Mouse (Mus musculus): Measurements from ENCODE around the gene Slc35f6.

Slc35f6 gene

GRCm38 (mm10) chr5:30621211-30621790, 26.4 kb upstream of the Slc35f6 start:
- no peak for DNase-seq (ENCODE audit: low read depth)

- no peak for DNase-seq (ENCODE audit: low read depth)
Measured at GRCm38 (mm10) chr5:30621844-30622176, 25.9 kb upstream of the Slc35f6 start.

DNA sequence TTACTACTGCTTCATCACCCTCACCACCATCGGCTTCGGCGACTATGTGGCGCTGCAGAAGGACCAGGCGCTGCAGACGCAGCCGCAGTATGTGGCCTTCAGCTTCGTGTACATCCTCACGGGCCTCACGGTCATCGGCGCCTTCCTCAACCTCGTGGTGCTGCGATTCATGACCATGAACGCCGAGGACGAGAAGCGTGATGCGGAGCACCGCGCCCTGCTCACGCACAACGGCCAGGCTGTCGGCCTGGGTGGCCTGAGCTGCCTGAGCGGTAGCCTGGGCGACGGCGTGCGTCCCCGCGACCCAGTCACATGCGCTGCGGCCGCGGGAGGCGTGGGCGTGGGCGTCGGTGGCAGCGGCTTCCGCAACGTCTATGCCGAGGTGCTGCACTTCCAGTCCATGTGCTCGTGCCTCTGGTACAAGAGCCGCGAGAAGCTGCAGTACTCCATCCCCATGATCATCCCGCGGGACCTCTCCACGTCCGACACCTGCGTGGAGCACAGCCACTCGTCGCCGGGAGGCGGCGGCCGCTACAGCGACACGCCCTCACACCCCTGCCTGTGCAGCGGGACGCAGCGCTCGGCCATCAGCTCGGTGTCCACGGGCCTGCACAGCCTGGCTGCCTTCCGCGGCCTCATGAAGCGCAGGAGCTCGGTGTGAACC, 25.4 kb upstream of the Slc35f6 start:
- DNase-seq (ENCODE audit: low read depth): no peak

DNA sequence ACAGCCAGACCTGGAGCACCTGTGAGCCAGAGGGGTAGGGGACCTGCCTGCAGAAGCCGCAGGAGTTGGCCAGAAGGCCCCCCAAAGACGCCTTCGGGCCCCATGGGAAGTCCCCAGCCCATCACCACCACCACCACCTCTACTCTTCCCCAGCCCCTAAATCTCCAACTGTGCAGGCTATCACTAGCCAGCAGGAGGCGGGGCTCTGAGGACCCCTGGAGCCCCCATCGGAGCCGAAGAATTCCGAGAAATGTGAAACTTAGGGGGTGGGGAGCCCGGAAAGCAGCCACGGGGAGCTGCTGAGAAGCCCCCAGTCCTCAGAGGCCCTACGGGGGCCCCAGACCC, 24.9 kb upstream of the Slc35f6 start:
- DNase-seq (ENCODE audit: low read depth): no peak

GRCm38 (mm10) chr5:30623380-30623779, 24.4 kb upstream of the Slc35f6 start:
- no peak for DNase-seq (ENCODE audit: low read depth)

GRCm38 (mm10) chr5:30624311-30624710, 23.4 kb upstream of the Slc35f6 start:
- DNase-seq (ENCODE audit: low read depth): no peak

- no peak for DNase-seq (ENCODE audit: low read depth)
Measured at GRCm38 (mm10) chr5:30624908-30625307, 22.8 kb upstream of the Slc35f6 start.

GRCm38 (mm10) chr5:30625379-30625778, 22.4 kb upstream of the Slc35f6 start:
- DNase-seq (ENCODE audit: low read depth): no peak

GRCm38 (mm10) chr5:30626331-30627105, 21.2 kb upstream of the Slc35f6 start:
- DNase-seq (ENCODE audit: low read depth): no peak

DNA sequence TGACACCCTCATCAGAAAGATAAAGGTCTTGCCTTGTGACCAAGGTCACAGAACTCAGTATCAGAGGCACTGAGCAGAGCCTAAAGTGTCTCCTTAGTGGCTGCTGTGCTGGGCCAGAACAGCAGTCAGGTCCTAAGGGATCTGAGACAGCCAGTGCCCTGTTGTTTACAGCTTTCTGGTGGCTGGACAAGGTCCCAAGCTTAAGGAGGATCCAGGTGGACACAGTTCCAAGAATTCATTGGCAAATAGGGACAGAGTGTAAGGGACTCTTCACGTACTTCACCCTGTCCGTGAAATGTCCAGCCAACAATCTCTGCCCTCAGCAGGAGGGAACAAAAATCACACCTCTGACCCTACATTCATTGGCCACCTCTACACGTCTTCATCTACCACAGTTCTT, 19.2 kb upstream of the Slc35f6 start:
- no peak for DNase-seq (ENCODE audit: low read depth)

- DNase-seq (ENCODE audit: low read depth): no peak
Measured at GRCm38 (mm10) chr5:30630401-30630800, 17.3 kb upstream of the Slc35f6 start.

GRCm38 (mm10) chr5:30632134-30632533, 15.6 kb upstream of the Slc35f6 start:
- no peak for DNase-seq (ENCODE audit: low read depth)

- no peak for DNase-seq (ENCODE audit: low read depth)
Measured at GRCm38 (mm10) chr5:30636994-30637393, 10.7 kb upstream of the Slc35f6 start.

- peak; percentile 30 for DNase-seq (ENCODE audit: low read depth)
Measured at GRCm38 (mm10) chr5:30638041-30638440, 9.7 kb upstream of the Slc35f6 start.

DNA sequence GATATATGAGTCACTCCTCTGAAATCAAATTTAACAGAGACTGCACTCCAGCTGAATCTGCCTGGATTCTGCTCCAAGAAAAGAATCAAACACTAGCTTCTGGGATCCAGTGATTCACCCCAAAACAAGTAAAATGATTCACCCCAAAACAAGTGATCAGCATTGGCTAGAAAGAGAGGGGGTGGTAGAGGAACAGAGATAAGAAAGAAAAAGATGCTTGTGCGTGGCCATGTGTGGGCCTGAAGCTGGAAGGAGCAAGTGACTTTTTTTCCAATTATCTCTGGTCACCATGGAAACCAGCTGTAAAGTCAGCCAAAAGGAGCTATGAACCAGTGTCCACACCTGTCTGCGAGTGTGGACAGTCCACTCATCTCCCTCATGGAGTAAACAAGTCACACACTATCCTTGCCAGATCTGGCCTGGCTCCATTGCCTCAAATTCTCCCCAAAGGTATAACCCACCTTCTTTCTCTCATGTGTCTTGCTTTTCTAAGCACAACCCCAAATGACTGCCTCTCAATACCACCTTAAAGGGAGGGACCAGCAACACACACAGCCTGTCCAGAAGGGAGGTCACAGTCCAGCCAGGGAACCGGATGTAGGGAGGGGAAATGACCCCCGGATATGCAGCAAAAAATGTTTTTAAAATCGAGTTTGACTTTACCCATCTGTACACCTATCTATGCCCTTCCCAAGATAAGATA, 4.1 kb upstream of the Slc35f6 start:
- DNase-seq (ENCODE audit: low read depth): no peak

DNA sequence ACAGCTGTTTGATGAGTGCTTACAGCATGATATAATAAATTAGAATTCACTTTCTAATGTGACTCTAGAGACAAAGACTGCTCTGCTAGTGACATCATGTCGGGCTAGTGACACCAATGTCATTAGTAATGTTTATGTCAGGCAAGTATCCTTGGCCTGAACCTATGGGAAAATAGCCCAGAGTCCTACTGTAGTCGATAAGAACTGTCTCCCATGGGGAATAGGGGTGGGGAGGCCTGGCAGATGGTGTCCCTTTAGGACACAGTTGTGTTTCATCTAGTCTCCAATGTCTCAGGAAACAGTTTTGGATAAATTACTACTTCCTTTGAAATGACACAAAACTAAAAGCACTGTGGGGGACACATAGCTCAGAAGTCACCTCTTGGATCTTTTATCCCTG, 1.7 kb upstream of the Slc35f6 start:
- no peak for DNase-seq (ENCODE audit: low read depth)

- DNase-seq (ENCODE audit: low read depth): peak; percentile 27
Measured at GRCm38 (mm10) chr5:30647396-30647795, 337 bp upstream of the Slc35f6 start.

- DNase-seq (ENCODE audit: low read depth): no peak
Measured at GRCm38 (mm10) chr5:30649558-30649957, 1.8 kb downstream of the Slc35f6 start.

DNA sequence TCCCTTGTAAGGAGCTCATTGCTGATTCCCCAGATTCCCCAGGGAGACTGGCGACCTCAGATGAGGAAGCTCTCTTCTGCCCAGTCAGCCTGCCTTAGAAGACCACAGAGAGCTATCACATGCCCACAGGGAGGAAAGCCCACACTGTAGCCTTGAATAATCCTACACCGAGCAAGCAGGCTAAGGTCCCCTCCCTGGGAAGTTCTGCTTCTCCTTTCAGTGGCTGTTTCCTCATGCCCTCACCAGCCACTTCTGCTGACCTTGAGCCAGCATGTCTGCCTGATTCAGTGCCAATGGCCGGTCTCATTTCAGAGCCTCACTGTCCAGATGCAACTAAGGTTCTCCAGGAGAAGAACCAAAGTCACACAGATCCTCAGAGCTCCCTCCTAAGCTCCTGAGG, 3.0 kb downstream of the Slc35f6 start:
- DNase-seq (ENCODE audit: low read depth): no peak

- peak; percentile 57 for DNase-seq (ENCODE audit: low read depth)
Measured at GRCm38 (mm10) chr5:30651554-30651953, 3.8 kb downstream of the Slc35f6 start.

DNA sequence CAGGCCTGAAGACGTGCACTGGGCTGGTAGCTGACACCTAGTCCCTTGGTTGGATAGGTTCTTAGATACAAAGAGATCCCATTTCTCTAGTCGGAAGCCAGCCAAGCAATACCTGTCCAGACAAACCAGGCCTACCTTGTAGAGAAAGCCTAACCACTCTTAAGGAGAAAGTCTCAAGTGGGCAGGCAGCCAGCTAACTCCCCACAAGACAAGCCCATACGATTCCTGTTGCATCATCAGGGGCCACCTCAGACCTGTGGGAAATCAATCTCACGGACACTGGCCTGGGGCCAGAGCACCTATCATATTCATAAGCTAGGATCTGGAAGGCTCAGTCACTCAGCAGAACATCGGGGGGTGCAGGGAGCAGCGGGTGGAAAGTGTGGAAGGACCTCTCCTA, 5.5 kb downstream of the Slc35f6 start:
- no peak for DNase-seq (ENCODE audit: low read depth)

- no peak for DNase-seq (ENCODE audit: low read depth)
Measured at GRCm38 (mm10) chr5:30655042-30655441, 7.3 kb downstream of the Slc35f6 start.
